Mouse (Mus musculus) lung, adult 18-20 months (tissue): ENCODE measurements at regions not wholly inside any gene's neighbourhood (a gene's known extent, or its start where the extent isn't known, plus 50 kb on each side); places are given as distances from the start of the nearest gene placed in this dataset.
"Not testable (repeated sequence)": the region's sequence is repeated elsewhere in the genome, so short reads cannot be mapped to it uniquely, and the experiment has no call there.

Experiments used
- DNase-seq, 2 experiments: peaks; one replicate each; pipeline ENCODE4 v3.0.0; 2022; ENCODE audit warnings: mixed read lengths in 2 of 2

GRCm38 (mm10) chr11:13170449-13170848 is 705.7 kb upstream of the Cobl start:
- no peak for DNase-seq

- DNase-seq: no peak
Measured at GRCm38 (mm10) chr11:13151901-13152300, 687.1 kb upstream of the Cobl start.

- not testable (repeated sequence) for DNase-seq
Measured at GRCm38 (mm10) chr11:13142721-13143120, 678.0 kb upstream of the Cobl start.

- no peak for DNase-seq
Measured at GRCm38 (mm10) chr11:13126808-13127207, 662.0 kb upstream of the Cobl start.

- DNase-seq: peak in 1 of 2 experiments; percentile 1
Measured at GRCm38 (mm10) chr11:13112486-13112885, 647.7 kb upstream of the Cobl start.
